Mouse (Mus musculus) MEL (cell line): Measurements from ENCODE around the gene Wt1. TPM values are rescaled to one million over a fixed set of nuclear protein-coding genes. Genes with fewer than 3 reads are reported as not detected.

ENCODE experiments used
- DNase-seq: peaks from one replicate; pipeline ENCODE4 v3.0.0; 2011; ENCODE audit warnings: low read depth, low spot score
- H3K27ac ChIP-seq: 2 replicates; pipeline ENCODE4 v1.5.1; 2012; ENCODE audit warnings: low read depth, mild to moderate bottlenecking, control low read depth, low read length, moderate library complexity; ENCODE audit not compliant: control insufficient read depth
- H3K27me3 ChIP-seq, 2 experiments: fragments of 150-350 bp in 1 of 2; sonication (generic) in 1 of 2; 2 replicates each; pipeline ENCODE4 v1.6.1; 2012; ENCODE audit warnings: low read length in 2 of 2, mild to moderate bottlenecking in 2 of 2, improper control_type of control experiment in 1 of 2, moderate library complexity in 1 of 2; ENCODE audit not compliant: insufficient read depth in 2 of 2, control insufficient read depth in 1 of 2
- H3K36me3 ChIP-seq, 2 experiments: 2 replicates each; pipeline ENCODE4 v1.6.1; 2012 to 2014; ENCODE audit warnings: low read length in 2 of 2, improper control_type of control experiment in 1 of 2, inconsistent platforms in 1 of 2, mild to moderate bottlenecking in 1 of 2; ENCODE audit not compliant: insufficient read depth in 2 of 2, control insufficient read depth in 1 of 2
- H3K4me1 ChIP-seq, 2 experiments: fragments of 150-350 bp in 1 of 2; sonication (generic) in 1 of 2; 2 replicates each; pipeline ENCODE4 v1.6.1; 2012; ENCODE audit warnings: low read length in 2 of 2, improper control_type of control experiment in 1 of 2, mild to moderate bottlenecking in 1 of 2; ENCODE audit not compliant: insufficient read depth in 2 of 2, control insufficient read depth in 1 of 2
- H3K4me3 ChIP-seq, 2 experiments: fragments of 150-350 bp in 1 of 2; sonication (generic) in 1 of 2; 2 replicates each; pipeline ENCODE4 v1.5.1; 2012; ENCODE audit warnings: low read depth in 2 of 2, low read length in 2 of 2, mild to moderate bottlenecking in 2 of 2, moderate library complexity in 2 of 2, control low read depth in 1 of 2, improper control_type of control experiment in 1 of 2; ENCODE audit not compliant: control insufficient read depth in 1 of 2, insufficient read depth in 1 of 2
- H3K79me2 ChIP-seq: 2 replicates; pipeline ENCODE4 v1.6.1; 2012; ENCODE audit warnings: mild to moderate bottlenecking, low read length, moderate library complexity; ENCODE audit not compliant: control insufficient read depth, poor library complexity, insufficient read depth
- H3K9ac ChIP-seq: 2 replicates; pipeline ENCODE4 v1.6.1; 2012; ENCODE audit warnings: low read depth, mild to moderate bottlenecking, control low read depth, low read length, moderate library complexity; ENCODE audit not compliant: control insufficient read depth, poor library complexity, severe bottlenecking
- H3K9me3 ChIP-seq: fragments of 150-350 bp; sonication (generic); replicated peaks from 2 replicates; pipeline ENCODE4 v1.6.1; 2012; ENCODE audit warnings: mild to moderate bottlenecking, low read length, improper control_type of control experiment, moderate library complexity; ENCODE audit not compliant: insufficient read depth
- CTCF ChIP-seq, 3 experiments: IDR thresholded peaks in 2 of 3; conservative IDR thresholded peaks in 1 of 3; 2 replicates each; pipeline ENCODE4 v1.5.1; 2011 to 2012; ENCODE audit warnings: low read length in 3 of 3, low read depth in 2 of 3, mild to moderate bottlenecking in 2 of 3, improper control_type of control experiment in 1 of 3, inconsistent platforms in 1 of 3, mixed read lengths in 1 of 3, moderate library complexity in 1 of 3; ENCODE audit not compliant: control insufficient read depth in 1 of 3, insufficient read depth in 1 of 3, poor library complexity in 1 of 3, severe bottlenecking in 1 of 3
- E2F4 ChIP-seq: IDR thresholded peaks from 2 replicates; pipeline ENCODE4 v1.6.1; 2011; ENCODE audit warnings: low read depth, low read length, improper control_type of control experiment, borderline replicate concordance
- ETS1 ChIP-seq: IDR thresholded peaks from 2 replicates; pipeline ENCODE4 v1.6.1; 2012; ENCODE audit warnings: low read depth, mild to moderate bottlenecking, inconsistent platforms, low read length, improper control_type of control experiment, moderate library complexity
- MAFK ChIP-seq: IDR thresholded peaks from 2 replicates; pipeline ENCODE4 v1.6.1; 2011; ENCODE audit warnings: low read depth, mild to moderate bottlenecking, low read length, improper control_type of control experiment, borderline replicate concordance
- NRF1 ChIP-seq: IDR thresholded peaks from 2 replicates; pipeline ENCODE4 v1.6.1; 2014; ENCODE audit warnings: low read depth, mild to moderate bottlenecking, inconsistent platforms, low read length, improper control_type of control experiment, moderate library complexity; ENCODE audit not compliant: poor library complexity, insufficient read depth, severe bottlenecking
- TCF12 ChIP-seq: IDR thresholded peaks from 2 replicates; pipeline ENCODE4 v1.6.1; 2014; ENCODE audit warnings: low read depth, mild to moderate bottlenecking, inconsistent platforms, low read length, improper control_type of control experiment, moderate library complexity
- USF2 ChIP-seq, 2 experiments: IDR thresholded peaks; 2 replicates each; pipeline ENCODE4 v1.6.1; 2011 to 2012; ENCODE audit warnings: improper control_type of control experiment in 2 of 2, low read length in 2 of 2, borderline replicate concordance in 1 of 2, inconsistent platforms in 1 of 2, low read depth in 1 of 2, mild to moderate bottlenecking in 1 of 2; ENCODE audit not compliant: insufficient read depth in 1 of 2
- ZMIZ1 ChIP-seq: IDR thresholded peaks from 2 replicates; pipeline ENCODE4 v1.6.1; 2012; ENCODE audit warnings: low read depth, mild to moderate bottlenecking, inconsistent platforms, low read length, improper control_type of control experiment, moderate library complexity
- ZNF384 ChIP-seq: IDR thresholded peaks from 2 replicates; pipeline ENCODE4 v1.6.1; 2012; ENCODE audit warnings: low read depth, mild to moderate bottlenecking, inconsistent platforms, low read length, improper control_type of control experiment
- polyA plus RNA-seq, 2 experiments: library from polyadenylated mRNA; stranded (reverse) in 1 of 2; unstranded in 1 of 2; fragments of >175 nt in 1 of 2; fragments of >200 nt in 1 of 2; gene quantifications; 2 replicates each; pipeline versions ENCODE4 v1.2.1 to v1.2.4; 2012; ENCODE audit warnings: low replicate concordance in 2 of 2, low read depth in 1 of 2; ENCODE audit not compliant: insufficient read length in 2 of 2, insufficient read depth in 1 of 2, missing spikeins in 1 of 2
- total RNA-seq: library from RNA; depleted of rRNA; stranded (reverse); fragments of 300-350 nt; gene quantifications from 2 replicates; pipeline ENCODE4 v1.2.3, GENCODE M21; 2012; rRNA removed

The Wt1 gene
- total and polyA plus RNA-seq, 3 experiments = not detected

- TF ChIP-seq ZMIZ1 (no peak), ZNF384 (no peak)
- TF ChIP-seq, all 39 proteins: peak for 11
These were observed 93.3 kb downstream of the Wt1 start (continued) for GRCm38 (mm10) chr2:105219664-105220063.

GRCm38 (mm10) chr2:105220738-105221303 lies 94.5 kb downstream of the Wt1 start:
- no peak for DNase-seq
- Histone ChIP-seq H3K36me3 (peaks cover 0 to 25% of the 10 kb centered on the region in 2 experiments; a peak in 2 of 4 replicates), H3K4me3 (no peak overlapping the region)

More at GRCm38 (mm10) chr2:105220738-105221303, 94.5 kb downstream of the Wt1 start:
- no peak for TF ChIP-seq ETS1
- no peak for TF ChIP-seq MAFK
- TF ChIP-seq E2F4 = no peak
- TF ChIP-seq CTCF (IDR thresholded peaks at IDR 0.05 in 2 of 3, conservative IDR thresholded peaks at IDR 0.05 in 1 of 3; ENCODE audit: control insufficient read depth in 1 of 3, insufficient read depth in 1 of 3, low read depth in 2 of 3, low read length in 3 of 3, poor library complexity in 1 of 3, severe bottlenecking in 1 of 3) = no peak
- no peak for TF ChIP-seq NRF1
- no peak for TF ChIP-seq USF2 (IDR thresholded peaks at IDR 0.05; ENCODE audit: borderline replicate concordance in 1 of 2, insufficient read depth in 1 of 2, low read depth in 1 of 2, low read length in 2 of 2)
- no peak for TF ChIP-seq TCF12
- Histone ChIP-seq H3K27me3 (no peaks in the 10 kb centered on the region), H3K27ac (no peak overlapping the region), H3K9me3 (no peaks in the 10 kb centered on the region), H3K79me2 (no peaks in the 10 kb centered on the region), H3K9ac (no peak overlapping the region), H3K4me1 (peaks cover 14 to 30% of the 10 kb centered on the region in 2 experiments)

Other genes starting within 250 kb of the Wt1 start
- gene Eif3m, start 109.4 kb upstream of the Wt1 start, total RNA-seq = 321 and 341 TPM in 2 replicates
- gene Eif3m, start 109.4 kb upstream of the Wt1 start, polyA plus RNA-seq = 100 to 1,000 TPM in 1 of 2 experiments, not detected in 1; 172 TPM
- gene Gm11060, start 34.5 kb upstream of the Wt1 start, total RNA-seq = not detected in 2 replicates
- not detected for gene Gm11060, start 34.5 kb upstream of the Wt1 start, polyA plus RNA-seq
- not detected in 2 replicates for gene Them7, start 97.8 kb downstream of the Wt1 start, total RNA-seq
- not detected for gene Them7, start 97.8 kb downstream of the Wt1 start, polyA plus RNA-seq